Mouse (Mus musculus) erythroblast, adult 5-6 weeks (primary cell): ENCODE measurements around the gene Tjp1. TPM values are rescaled to one million over a fixed set of nuclear protein-coding genes. Genes with fewer than 3 reads are reported as not detected.
A peak's percentile ranks its signal among the peaks of the same experiment; 100 is the strongest.

Experiments
- ATAC-seq: replicated peaks from 2 replicates; pipeline ENCODE4 v1.8.0; 2016; ENCODE audit warnings: moderate number of reproducible peaks, mild to moderate bottlenecking, moderate TSS enrichment, inconsistent platforms; ENCODE audit not compliant: poor library complexity, low FRiP score, severe bottlenecking
- total RNA-seq, 2 experiments: library from RNA; stranded (forward) in 1 of 2; stranded (reverse) in 1 of 2; fragments of 150-400 nt in 1 of 2; fragments of 200-764, 138-1000 nt in 1 of 2; gene quantifications; 2 replicates each; pipeline versions ENCODE4 v1.2.3 to v1.2.4; 2015 to 2017; ENCODE audit warnings: low replicate concordance in 2 of 2

Tjp1 gene
- total RNA-seq, 2 experiments from 2014 or later, result 2.3 to 26.8 TPM

DNA sequence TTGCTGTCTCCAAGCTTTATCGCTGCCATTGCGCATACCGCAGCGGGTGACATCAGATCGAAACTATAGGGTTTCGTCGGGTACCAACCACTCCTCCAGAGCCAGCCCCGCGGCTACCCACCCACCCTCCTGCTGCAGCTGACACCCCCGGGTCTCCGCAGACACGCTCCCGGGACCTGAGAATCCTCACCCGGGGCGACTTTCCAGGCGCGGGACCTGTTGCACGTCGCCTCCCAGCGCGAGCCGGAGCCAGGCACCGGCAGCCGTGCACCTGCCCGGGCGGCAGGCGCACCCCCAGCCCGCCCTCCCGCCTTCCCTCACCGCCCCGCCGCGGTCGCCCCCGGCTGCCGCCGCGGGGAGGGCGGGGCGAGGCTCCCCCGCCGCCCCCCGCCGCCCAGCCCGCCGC, 157.2 kb downstream of the Tjp1 start:
- peak; percentile 31; the same call in 1 of the 2 replicates for ATAC-seq

DNA sequence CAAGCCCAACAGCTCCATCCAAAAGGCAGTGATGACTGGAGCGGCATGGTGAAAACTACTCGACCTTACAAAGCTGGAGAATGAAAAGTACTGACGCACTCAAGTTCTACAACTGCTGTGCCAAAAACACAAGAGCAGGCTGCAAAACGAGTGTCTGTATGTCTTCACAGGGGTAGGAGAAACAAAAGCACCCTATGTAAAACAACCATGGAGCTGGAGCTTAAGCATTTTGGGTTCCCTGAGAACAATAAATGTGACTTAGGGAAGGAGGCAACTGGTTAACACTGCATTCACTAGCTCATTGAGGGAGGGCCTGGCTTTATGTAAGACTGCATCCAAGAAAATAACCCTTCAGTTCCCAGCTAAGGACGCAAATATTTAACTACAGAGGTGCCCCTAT, 158.5 kb downstream of the Tjp1 start:
- ATAC-seq, result no peak

DNA sequence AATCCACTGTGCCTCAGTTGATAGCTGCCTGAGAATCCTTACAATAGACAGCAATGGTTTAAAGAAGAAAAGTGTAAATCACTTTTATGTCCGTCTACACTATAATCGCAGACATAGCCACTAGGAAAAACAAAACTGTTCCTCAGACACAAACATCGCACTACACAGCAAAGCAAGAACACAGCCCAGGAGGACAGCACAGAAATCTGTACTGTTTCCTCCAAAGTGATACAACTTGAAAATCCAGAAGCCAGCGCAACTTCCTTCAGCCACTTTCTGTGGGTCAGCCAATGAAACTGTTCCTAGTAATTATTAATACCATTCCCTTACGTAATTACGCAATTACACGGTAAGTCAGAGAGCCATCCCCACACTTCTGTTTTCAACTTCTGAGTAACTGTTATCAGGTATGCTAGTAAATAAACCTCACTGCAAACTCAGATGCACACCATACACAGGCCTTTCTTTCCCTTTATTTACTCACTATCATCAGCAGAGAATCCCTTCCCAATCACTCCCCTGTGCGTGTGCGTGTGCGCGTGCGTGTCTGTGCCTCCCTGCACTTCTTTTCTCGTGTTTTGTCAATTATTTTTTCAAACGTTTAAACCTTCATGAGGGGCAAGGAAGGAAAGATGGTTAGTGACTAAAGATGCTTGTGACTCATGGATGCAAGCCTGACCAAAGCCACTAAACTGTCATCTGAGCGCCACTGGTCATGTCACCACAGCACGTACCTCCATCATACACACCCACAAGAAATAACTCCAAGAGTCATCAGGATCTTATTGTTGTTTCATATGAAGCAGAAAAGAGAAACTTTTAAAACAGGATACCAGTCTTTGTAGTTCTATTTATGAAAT, 160.0 kb downstream of the Tjp1 start:
- no peak for ATAC-seq

DNA sequence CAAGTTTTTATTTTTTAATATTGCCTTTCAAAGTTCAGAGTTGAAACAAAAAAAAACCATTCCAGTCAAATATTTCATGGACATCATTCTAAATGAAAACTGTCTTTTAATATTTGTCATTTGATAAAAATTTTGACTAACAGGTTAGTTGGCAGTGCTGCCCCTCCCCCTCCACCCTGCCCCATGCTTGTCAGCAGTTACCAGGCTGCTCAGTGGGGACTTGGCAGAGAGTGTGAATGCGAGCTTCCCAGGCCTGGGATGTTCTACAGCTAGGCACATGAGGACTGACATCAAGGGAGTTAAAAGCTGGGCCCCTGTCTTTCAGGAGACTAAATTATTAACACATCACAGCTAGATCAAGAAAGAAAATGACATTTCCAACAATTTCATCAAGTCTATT, 161.4 kb downstream of the Tjp1 start:
- no peak for ATAC-seq

DNA sequence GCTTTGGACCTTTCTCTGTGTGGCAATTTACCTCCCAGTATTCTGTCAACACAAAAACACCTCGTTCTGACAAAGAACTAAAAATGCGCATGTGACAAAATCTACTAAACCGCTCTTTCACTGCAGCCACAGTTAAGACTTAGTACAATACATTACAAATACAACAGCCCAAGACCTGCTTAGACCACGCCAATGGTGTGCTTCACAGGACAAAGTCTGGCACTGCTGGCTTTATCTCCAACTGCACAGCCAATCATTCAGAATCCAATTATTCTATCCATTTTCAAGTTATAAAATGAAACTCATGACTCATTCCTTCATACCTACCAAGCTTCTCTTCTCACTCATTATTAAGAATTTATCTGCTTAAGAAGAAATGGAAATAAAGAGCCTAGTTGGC, 162.0 kb downstream of the Tjp1 start:
- ATAC-seq, result no peak

DNA sequence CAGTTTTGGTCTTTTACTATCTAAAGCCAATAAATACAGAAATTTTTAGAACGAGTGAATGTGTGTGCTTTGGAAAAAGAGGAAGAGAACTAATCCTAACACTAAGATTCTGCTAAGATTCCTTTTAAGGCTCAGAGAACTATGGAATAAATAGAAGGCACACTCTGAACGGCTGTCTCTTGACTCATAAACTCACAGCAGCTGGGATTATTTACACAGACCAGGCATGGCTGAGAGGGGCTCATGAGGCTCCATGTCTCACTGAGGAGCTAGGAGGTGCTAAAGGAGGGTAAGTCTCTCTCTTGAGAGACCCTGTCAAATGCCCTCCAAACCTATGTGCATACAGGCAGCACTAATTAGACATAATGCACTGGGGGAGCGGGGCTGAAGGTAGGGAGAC, 167.3 kb downstream of the Tjp1 start:
- no peak for ATAC-seq

DNA sequence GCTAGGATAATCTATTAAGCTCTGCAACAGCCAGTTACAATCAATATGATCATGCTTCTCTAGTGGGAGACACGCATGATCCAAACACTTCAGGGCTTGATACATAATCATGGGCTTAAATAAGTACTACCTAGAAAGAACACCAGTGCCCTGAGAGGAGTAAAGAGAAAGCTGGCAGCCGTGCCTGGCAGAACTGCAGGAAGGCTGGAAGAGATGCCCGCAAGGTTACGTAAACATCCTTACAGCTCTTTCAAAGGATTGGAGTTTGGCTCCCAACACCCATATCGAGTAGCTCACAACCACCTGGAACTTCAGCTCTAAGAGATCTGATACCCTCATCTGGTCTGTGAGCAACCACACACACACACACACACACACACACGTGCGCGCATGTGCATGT, 167.8 kb downstream of the Tjp1 start:
- ATAC-seq, result no peak

DNA sequence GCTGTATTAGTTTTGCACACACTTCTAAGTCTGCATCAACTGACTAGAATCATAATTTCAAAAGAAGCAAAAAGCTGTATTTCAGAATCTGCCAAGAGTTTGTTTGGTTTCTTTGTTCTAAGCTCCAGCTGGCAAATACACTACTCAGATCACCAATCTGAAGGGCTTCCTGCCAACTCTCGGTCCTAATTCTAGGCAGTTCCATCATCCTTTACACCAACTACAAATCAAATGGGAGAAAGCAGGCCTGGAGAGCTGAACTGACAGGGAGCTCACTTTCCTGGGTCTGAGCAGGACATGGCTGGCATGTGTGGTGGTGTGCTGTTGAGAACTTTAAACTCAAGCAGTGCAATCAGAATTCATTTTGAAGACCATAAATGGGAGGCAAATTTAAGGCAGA, 170.0 kb downstream of the Tjp1 start:
- ATAC-seq, result no peak

DNA sequence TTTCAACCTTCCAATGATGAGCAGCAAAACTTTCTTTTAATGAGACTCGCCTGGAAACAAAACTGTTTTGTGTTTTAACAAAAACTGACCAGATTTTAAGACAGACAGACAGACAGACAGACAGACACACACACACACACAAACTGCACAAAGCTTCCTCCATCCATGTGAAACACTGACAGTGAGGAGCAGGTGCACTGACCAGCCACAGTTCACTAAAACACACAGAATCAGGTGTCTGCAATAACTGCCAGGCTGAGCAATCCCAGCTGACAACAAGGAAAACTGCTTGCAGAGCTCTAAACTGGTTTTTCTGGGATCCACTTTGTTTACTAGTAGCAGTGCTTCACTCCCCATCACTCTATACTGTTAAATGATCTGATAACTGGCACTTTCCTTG, 171.4 kb downstream of the Tjp1 start:
- no peak for ATAC-seq

DNA sequence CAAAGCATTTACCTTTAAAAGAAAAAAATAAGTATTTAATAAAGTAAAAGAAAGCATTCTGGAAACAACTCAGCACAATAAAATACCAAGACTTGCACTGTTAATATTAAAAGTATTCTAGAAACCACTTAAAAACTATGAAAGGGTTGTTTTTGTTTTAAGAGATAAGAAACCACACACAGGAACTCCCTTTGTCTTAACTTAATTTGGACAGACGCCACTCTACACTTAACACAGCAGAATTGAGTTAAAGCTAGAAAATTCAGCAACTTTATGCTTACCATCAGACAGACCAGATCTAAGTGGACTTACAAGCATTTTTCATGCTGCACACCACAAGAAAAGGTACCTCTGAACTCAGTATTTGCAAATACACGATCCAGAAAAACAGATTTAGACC, 172.7 kb downstream of the Tjp1 start:
- no peak for ATAC-seq

DNA sequence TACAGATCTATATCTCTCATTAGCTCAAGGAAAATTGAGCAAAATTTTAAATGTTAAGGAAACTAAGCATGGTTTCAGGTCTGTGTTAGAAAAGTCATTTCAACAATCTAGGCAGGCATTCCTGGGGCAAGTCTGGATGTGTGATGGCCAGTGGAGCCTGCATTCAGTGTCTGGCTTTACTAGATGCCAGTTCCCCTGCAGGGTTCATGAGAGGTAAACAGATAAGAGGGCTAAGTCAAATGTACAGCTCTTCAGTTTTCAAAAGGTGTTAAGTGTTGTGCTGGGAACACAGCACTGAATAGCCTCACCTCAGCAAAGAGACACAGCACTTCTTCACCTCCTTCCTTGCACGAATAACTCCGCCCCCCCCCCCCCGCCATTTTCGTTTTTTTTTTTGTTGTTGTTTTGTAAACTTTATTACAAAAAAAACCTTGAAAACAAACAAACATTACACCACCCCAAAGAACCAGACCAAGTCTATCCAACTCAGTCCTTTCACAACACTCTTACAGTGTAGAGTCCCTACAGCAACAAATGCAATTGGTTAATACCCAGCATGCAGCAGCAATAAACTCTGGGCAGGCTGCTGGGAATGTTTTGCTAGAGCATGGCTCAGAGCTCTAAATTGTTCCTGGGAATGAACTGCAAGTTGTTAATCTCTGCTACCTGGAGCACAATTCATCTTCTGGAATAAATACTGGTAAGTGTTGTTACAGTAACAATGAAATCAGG, 177.1 kb downstream of the Tjp1 start:
- no peak for ATAC-seq

DNA sequence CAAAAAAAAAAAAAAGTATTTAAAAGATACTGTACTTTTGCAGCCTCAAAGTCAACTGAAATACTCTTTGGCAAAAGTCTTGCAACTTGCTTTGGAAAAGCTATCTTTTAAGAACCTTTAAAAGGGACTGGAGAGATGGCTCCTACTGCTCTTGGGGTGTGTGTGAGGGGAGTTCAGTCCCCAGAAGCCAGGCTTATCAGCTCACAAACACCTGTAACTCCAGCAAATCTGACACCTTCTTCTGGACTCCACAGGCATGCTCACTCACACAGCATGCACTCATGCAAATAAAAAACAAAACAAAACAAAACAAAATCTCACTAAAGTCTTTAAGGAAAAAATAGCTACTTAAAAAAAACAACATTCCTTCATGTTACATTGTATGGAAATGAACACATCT, 179.0 kb downstream of the Tjp1 start:
- no peak for ATAC-seq

DNA sequence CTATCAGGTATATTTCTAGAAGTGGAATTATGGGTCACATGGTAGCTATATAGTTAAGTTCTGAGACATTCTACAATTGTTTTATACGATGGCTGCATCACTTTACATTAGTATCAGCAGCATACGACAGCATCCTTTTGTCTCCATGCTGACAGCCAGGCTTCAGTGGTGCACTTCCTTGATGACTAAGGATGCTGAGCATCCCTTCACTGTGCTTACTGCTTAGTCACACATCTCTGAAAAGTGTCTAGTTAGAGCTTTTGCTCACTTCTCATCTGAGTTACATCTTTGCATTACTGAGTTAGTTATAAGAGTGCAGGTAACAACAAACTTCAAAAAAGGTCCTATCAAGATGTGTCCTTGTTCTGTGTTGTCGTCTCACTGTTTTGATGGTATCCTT, 182.3 kb downstream of the Tjp1 start:
- no peak for ATAC-seq

DNA sequence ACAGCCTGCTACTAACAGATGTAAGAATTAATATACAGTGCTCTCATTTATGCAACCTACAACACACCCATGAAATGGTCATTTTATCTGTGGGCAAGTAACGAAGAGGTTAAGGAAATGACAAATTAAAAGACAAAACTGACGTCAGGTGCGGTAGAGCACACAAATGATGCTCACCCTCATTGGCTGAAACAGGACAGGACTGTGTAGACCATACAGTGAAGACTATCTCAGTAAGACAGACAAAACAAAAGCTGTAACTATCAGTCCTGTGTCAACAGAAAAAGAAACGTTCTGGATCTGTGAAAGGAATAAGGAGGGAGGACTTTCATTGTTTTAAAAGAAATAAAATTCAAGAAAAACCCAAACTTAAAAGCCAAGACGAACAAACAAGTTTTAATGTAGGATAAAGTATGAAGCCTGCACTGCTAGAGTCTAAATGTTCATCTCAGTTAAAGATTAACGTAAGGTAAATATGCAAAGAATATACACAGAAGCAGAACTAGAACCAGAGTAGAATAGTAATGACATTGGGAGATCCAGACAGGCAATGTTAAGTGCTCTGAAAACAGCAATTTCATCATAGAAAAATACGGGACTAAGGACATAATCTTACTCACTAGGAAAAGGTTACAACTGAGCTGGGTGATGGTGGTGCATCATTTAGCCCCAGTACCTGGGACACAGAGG, 189.9 kb downstream of the Tjp1 start:
- ATAC-seq, result no peak

DNA sequence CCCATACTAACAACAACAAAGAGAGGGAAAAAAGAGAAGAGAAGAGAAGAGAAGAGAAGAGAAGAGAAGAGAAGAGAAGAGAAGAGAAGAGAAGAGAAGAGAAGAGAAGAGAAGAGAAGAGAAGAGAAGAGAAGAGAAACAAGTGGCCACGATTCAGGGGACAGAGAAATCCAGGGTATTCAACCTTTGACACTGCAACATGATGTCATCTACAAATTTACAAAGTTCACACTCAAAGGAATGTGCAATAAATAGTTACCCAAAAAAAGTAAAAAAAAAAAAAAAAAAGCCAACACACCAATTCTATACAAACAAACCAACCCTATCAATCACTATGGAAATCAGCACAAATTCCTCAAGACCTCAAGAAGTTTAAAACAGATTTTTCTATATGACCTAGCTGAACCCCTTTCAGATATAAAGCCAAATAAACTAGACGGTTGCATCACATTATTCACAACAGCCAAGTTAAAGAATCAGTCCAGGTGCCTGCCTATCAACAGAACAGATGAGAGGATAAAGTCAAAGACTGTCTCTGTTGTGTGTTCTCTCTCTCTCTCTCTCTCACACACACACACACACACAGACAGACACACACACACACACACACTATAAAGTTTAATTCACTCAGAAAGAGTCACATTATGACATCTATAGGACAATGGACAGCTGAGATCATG, 194.4 kb downstream of the Tjp1 start:
- ATAC-seq, result no peak

DNA sequence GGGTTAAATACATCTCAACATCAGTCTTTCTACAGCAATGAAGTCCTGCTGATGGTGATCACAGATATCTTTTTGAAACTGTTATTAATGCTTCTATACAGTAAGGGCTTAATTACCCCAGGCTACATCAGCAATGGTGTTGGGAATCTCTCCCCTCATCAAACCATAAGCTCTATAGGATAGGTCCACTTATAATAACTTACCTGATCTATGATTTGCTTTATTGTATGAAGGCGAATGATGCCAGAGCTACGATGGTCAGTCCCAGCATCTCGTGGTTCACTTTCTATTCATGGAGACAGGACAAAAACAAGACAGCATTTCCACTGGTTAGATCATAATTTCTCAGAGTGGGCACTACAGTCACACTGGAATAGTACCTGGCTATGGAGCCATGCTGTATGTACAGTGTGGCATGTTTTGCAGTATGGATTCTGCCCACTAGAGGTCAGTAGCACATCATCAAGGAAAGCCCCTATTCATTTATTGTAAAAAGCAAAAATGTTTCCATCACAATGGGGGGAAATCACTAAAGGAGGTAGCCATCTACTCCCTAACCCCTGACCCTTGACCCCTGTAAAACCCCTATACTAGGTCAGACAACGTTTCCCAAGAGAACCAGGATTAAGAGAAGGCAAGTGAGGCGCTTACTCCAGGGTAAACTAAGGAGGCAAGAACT, 208.4 kb downstream of the Tjp1 start:
- ATAC-seq, result 0 out of 2 replicates have a peak, but pooled peaks have one; percentile 63

DNA sequence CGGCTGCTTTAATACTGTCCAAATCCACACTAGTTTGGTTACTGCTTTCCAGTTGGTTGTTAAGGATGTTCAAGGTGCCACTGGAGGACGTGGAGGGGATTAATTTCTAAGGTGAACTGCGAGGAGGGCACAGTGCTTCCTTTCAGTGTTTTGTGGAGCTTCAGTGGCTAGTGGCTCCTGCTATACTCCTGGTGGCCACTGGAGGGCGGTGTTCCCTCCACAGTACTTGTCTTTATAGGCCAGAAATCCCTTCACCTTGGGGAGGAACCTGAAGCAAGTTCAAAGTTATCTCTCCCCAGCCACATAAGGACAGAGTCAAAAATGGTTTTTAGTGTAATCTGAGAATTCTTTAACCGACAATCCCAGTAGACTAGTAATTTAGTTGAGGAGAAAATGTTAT, 210.2 kb downstream of the Tjp1 start:
- peak; percentile 72; the same call in 1 of the 2 replicates for ATAC-seq

DNA sequence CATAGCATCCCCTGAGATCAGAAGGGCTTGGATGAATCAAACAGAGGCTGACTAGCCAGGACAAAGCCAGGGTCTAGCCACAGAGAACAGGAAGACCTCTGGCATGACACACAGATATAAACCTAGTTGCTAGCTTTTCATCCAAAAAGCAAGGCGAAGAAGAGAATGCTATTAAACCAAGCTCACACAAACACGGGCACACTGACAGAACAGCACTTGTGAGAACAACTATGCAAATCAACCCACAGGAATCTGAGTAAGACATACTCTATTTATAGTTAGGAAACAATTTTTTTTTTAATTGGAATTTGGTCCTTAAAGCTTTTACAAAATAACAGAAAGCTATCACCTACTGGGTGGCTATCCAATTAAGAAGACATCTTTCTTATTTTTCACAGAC, 212.4 kb downstream of the Tjp1 start:
- no peak for ATAC-seq

DNA sequence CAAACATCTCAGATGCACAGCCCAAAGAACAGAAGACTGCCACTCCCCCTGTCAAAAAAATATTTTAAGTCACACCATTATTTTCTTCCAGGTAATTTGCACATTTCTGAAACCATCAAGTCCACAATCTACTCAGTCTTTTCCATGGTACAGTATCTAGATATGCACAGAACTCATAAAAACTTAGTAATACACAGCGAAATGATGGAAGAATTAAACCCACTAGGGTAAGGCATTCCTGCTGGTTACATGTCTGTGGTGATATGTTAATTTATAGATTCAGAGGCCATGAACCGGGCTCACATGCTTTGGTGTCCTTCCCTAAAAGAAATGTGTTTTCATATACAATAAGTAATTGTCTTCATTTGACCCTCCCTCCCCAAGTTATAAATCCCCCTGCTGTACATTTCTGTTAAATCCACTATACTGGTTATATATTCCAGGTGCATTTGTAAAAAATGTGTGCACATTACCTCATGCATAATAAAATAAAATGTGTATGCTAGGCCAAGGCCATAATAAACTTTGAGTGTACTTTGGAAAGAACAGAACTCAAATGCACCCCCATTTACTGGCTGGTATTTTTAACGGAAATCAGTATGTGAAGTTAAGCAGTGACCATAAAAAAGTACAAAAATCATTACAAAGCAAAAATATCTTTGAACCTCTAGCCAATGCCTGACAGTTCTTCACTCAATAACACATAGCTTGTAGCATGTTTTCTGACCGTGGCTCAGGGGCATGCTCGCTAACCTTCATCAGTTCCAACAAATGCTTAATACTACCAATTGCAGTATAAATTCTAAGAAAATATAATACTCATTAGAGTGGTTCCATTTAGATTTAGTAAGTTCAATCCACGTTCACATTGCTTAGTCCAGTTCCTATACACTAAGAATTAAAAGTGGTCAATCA, 230.6 kb downstream of the Tjp1 start:
- ATAC-seq, result no peak
